In genomic region chrX:169012701-169013100, GRCm38 (mm10) we compare ENCODE assay signal across 24 mouse cellular contexts.
DNase-seq lines count a peak whose midpoint lies in the region; ATAC-seq and TF ChIP-seq lines count a peak whose summit lies in the region.
"Had no signal": no experiment of that assay in that cellular context is flagged by ENCODE, and none has a peak within 500 bp of the region (broad histone marks: within the 10 kb centered on the region; RNA-seq: fewer than 3 reads in every experiment).

No protein-coding gene starts in this region.

- H3K9me3 ChIP-seq in kidney, embryonic 14.5 days (ENCODE audit: control insufficient read depth, low read length) = no peaks in the 10 kb centered on the region
- H3K9me3 ChIP-seq: forebrain, embryonic 10.5 days; forebrain, embryonic 13.5 days; heart, embryonic 12.5 days; heart, embryonic 15.5 days had no signal

- H3K4me1 ChIP-seq in kidney, adult 2 months (ENCODE audit: control insufficient read depth, insufficient read depth, low read length) = no peaks in the 10 kb centered on the region
- H3K4me1 ChIP-seq in kidney, embryonic 14.5 days (ENCODE audit: control insufficient read depth, insufficient read depth, low read length) = no peaks in the 10 kb centered on the region
- H3K4me1 ChIP-seq: forebrain, embryonic 10.5 days; forebrain, embryonic 13.5 days; heart, embryonic 12.5 days; heart, embryonic 15.5 days had no signal

- H3K4me3 ChIP-seq in kidney, adult 2 months (ENCODE audit: insufficient read depth, low read depth, low read length) = no peak overlapping the region
- no peak overlapping the region for H3K4me3 ChIP-seq in kidney, embryonic 14.5 days (ENCODE audit: low read length)
- H3K4me3 ChIP-seq: forebrain, embryonic 10.5 days; forebrain, embryonic 13.5 days; heart, embryonic 12.5 days; heart, embryonic 15.5 days had no signal

- H3K4me2 ChIP-seq in kidney, embryonic 14.5 days (replicated peaks; ENCODE audit: low read depth, low read length) = no peak overlapping the region
- H3K4me2 ChIP-seq: forebrain, embryonic 13.5 days; heart, embryonic 12.5 days; heart, embryonic 15.5 days; hindbrain, embryonic 14.5 days had no signal

- H3K27me3 ChIP-seq in kidney, adult 2 months (replicated peaks; ENCODE audit: control insufficient read depth, insufficient read depth, low read length) = no peaks in the 10 kb centered on the region
- H3K27me3 ChIP-seq in kidney, embryonic 14.5 days (ENCODE audit: control insufficient read depth, insufficient read depth, low read length) = no peaks in the 10 kb centered on the region
- H3K27me3 ChIP-seq: heart, embryonic 12.5 days; heart, embryonic 15.5 days had no signal

- TF ChIP-seq CTCF in kidney, adult 2 months (conservative IDR thresholded peaks at IDR 0.05; ENCODE audit: insufficient read depth, insufficient read length, low read depth, low read length) = no peak

- ATAC-seq in kidney, embryonic 14.5 days (ENCODE audit: low FRiP score, low TSS enrichment) = no peak
- ATAC-seq: forebrain, embryonic 13.5 days; forebrain, embryonic 16.5 days; hindbrain, postnatal 0 days; inflammation-experienced regulatory T-cells, adult 6 months; intestine, embryonic 16.5 days had no signal

- H3K9ac ChIP-seq in kidney, embryonic 14.5 days (ENCODE audit: low read depth, low read length) = no peak overlapping the region
- H3K9ac ChIP-seq: forebrain, embryonic 13.5 days; heart, embryonic 12.5 days; heart, embryonic 15.5 days; hindbrain, embryonic 14.5 days had no signal

- H3K27ac ChIP-seq in kidney, adult 2 months (ENCODE audit: insufficient read depth, low read depth, low read length) = no peak overlapping the region
- no peak overlapping the region for H3K27ac ChIP-seq in kidney, embryonic 14.5 days (ENCODE audit: low read depth, low read length)
- H3K27ac ChIP-seq: forebrain, embryonic 10.5 days; forebrain, embryonic 13.5 days; heart, embryonic 15.5 days; hindbrain, embryonic 14.5 days; hindbrain, postnatal 0 days had no signal

- DNase-seq in kidney, adult 2 months = peak; percentile 6
- peak; percentile 16 for DNase-seq in 3134 (ENCODE audit: extremely low read depth, insufficient read length, low spot score)
- peak; percentile 68 for DNase-seq in Muller cell, postnatal 12 days (ENCODE audit: inconsistent ontology term)
- no peak for DNase-seq in gastrocnemius, postnatal 10 days
- no peak for DNase-seq in testis, postnatal 10 days (ENCODE audit: low spot score)
- DNase-seq: adrenal gland, adult 8-10 months; adrenal gland, postnatal 25 days; cerebellum, adult 11-12 months; cerebellum, adult 9-10 months; cerebellum, postnatal 14 days; gastrocnemius, postnatal 14 days; heart, adult 11 months; heart, postnatal 14 days; heart, postnatal 4 days had no signal

- no peaks in the 10 kb centered on the region for H3K36me3 ChIP-seq in kidney, adult 2 months (ENCODE audit: control insufficient read depth, insufficient read depth, low read length)
- H3K36me3 ChIP-seq in kidney, embryonic 14.5 days (ENCODE audit: control insufficient read depth, insufficient read depth, low read length) = no peaks in the 10 kb centered on the region
- H3K36me3 ChIP-seq: forebrain, embryonic 10.5 days; heart, embryonic 12.5 days; heart, embryonic 15.5 days had no signal

- no peak for TF ChIP-seq POLR2A in kidney, adult 2 months (IDR thresholded peaks at IDR 0.05; ENCODE audit: low read depth, low read length)

Comparison
In these comparisons a context has a peak if more than half of its experiments do, and no peak if none do; other contexts are left out.
1. DNase-seq: peak in kidney, adult 2 months (single experiment), 3134 (single experiment) and Muller cell, postnatal 12 days (single experiment); none in gastrocnemius, postnatal 10 days (single experiment) and testis, postnatal 10 days (single experiment).